Mouse (Mus musculus): Measurements from ENCODE around the gene Kng2. TPM values are rescaled to one million over a fixed set of nuclear protein-coding genes. Genes with fewer than 3 reads are reported as not detected.
"Not testable (repeated sequence)": the region's sequence is repeated elsewhere in the genome, so short reads cannot be mapped to it uniquely, and the experiment has no call there.

The Kng2 gene
- polyA plus RNA-seq, 1 experiment from 2014 or later, result not detected

- not testable (repeated sequence) for H3K27me3 ChIP-seq (ENCODE audit: control insufficient read depth, insufficient read depth, low read depth, low read length); H3K9me3 ChIP-seq (replicated peaks; ENCODE audit: control insufficient read depth, low read length, poor library complexity, severe bottlenecking); H3K4me1 ChIP-seq (ENCODE audit: control insufficient read depth, insufficient read depth, low read length)
Measured at GRCm38 (mm10) chr16:22941825-22942476, 87.3 kb downstream of the Kng2 start.

GRCm38 (mm10) chr16:22939120-22939695, 90.1 kb downstream of the Kng2 start:
- Histone ChIP-seq H3K27ac (ENCODE audit: low read length) (no peak overlapping the region), H3K4me2 (ENCODE audit: low read length) (no peak overlapping the region), H3K4me1 (ENCODE audit: control insufficient read depth, insufficient read depth, low read length) (no peaks in the 10 kb centered on the region), H3K9ac (ENCODE audit: low read depth, low read length) (no peak overlapping the region), H3K9me3 (replicated peaks; ENCODE audit: control insufficient read depth, low read length, poor library complexity, severe bottlenecking) (no peaks in the 10 kb centered on the region), H3K27me3 (ENCODE audit: control insufficient read depth, insufficient read depth, low read depth, low read length) (no peaks in the 10 kb centered on the region), H3K36me3 (ENCODE audit: control insufficient read depth, insufficient read depth, low read length) (no peaks in the 10 kb centered on the region), H3K4me3 (ENCODE audit: low read depth, low read length) (no peak overlapping the region)
- WGBS, result 85% methylated on average over 8 of the region's 8 CpGs
- no peak for ATAC-seq

More at GRCm38 (mm10) chr16:22941825-22942476, 87.3 kb downstream of the Kng2 start:
- ATAC-seq; H3K4me3 ChIP-seq (ENCODE audit: low read depth, low read length); H3K4me2 ChIP-seq (ENCODE audit: low read length); H3K27ac ChIP-seq (ENCODE audit: low read length); H3K9ac ChIP-seq (ENCODE audit: low read depth, low read length); H3K36me3 ChIP-seq (ENCODE audit: control insufficient read depth, insufficient read depth, low read length): not testable (repeated sequence)

GRCm38 (mm10) chr16:22938541-22938940, 90.7 kb downstream of the Kng2 start:
- H3K27ac ChIP-seq (ENCODE audit: low read length), result no peak overlapping the region
- no peaks in the 10 kb centered on the region for H3K4me1 ChIP-seq (ENCODE audit: control insufficient read depth, insufficient read depth, low read length)
- WGBS, result 83% methylated on average over 2 of the region's 2 CpGs
- no peak overlapping the region for H3K4me2 ChIP-seq (ENCODE audit: low read length)
- no peak overlapping the region for H3K4me3 ChIP-seq (ENCODE audit: low read depth, low read length)
- H3K36me3 ChIP-seq (ENCODE audit: control insufficient read depth, insufficient read depth, low read length), result no peaks in the 10 kb centered on the region
- no peak overlapping the region for H3K9ac ChIP-seq (ENCODE audit: low read depth, low read length)
- H3K27me3 ChIP-seq (ENCODE audit: control insufficient read depth, insufficient read depth, low read depth, low read length), result no peaks in the 10 kb centered on the region
- no peaks in the 10 kb centered on the region for H3K9me3 ChIP-seq (replicated peaks; ENCODE audit: control insufficient read depth, low read length, poor library complexity, severe bottlenecking)
- no peak for ATAC-seq

- ATAC-seq, result no peak
- Histone ChIP-seq H3K4me1 (ENCODE audit: control insufficient read depth, insufficient read depth, low read length) (no peaks in the 10 kb centered on the region), H3K4me3 (ENCODE audit: low read depth, low read length) (no peak overlapping the region), H3K9ac (ENCODE audit: low read depth, low read length) (no peak overlapping the region), H3K27ac (ENCODE audit: low read length) (no peak overlapping the region), H3K4me2 (ENCODE audit: low read length) (no peak overlapping the region), H3K36me3 (ENCODE audit: control insufficient read depth, insufficient read depth, low read length) (no peaks in the 10 kb centered on the region), H3K27me3 (ENCODE audit: control insufficient read depth, insufficient read depth, low read depth, low read length) (no peaks in the 10 kb centered on the region), H3K9me3 (replicated peaks; ENCODE audit: control insufficient read depth, low read length, poor library complexity, severe bottlenecking) (no peaks in the 10 kb centered on the region)
- WGBS, result 93% methylated on average over 12 of the region's 12 CpGs
Measured at GRCm38 (mm10) chr16:22937631-22938030, 91.7 kb downstream of the Kng2 start.

Other genes starting within 250 kb of the Kng2 start
- gene Crygs, start 217.9 kb downstream of the Kng2 start, polyA plus RNA-seq (2015; fragmentation: Nextera tagmentation; extraction: Ambion mirVana), result not detected in 2 replicates
- gene Tbccd1, start 171.8 kb downstream of the Kng2 start, polyA plus RNA-seq (2015; fragmentation: Nextera tagmentation; extraction: Ambion mirVana), result 20.5 and 24.0 TPM in 2 replicates
- gene Dnajb11, start 171.6 kb downstream of the Kng2 start, polyA plus RNA-seq (2015; fragmentation: Nextera tagmentation; extraction: Ambion mirVana), result 97.4 and 97.7 TPM in 2 replicates
- not detected in 2 replicates for gene Ahsg, start 138.2 kb downstream of the Kng2 start, polyA plus RNA-seq (2015; fragmentation: Nextera tagmentation; extraction: Ambion mirVana)
- not detected in 2 replicates for gene Fetub, start 111.1 kb downstream of the Kng2 start, polyA plus RNA-seq (2015; fragmentation: Nextera tagmentation; extraction: Ambion mirVana)
- 0.24 TPM in 2 replicates for gene Hrg, start 78.4 kb downstream of the Kng2 start, polyA plus RNA-seq (2015; fragmentation: Nextera tagmentation; extraction: Ambion mirVana)
- gene Kng1, start 28.4 kb upstream of the Kng2 start, polyA plus RNA-seq (2015; fragmentation: Nextera tagmentation; extraction: Ambion mirVana), result not detected in 2 replicates
- 364 and 366 TPM in 2 replicates for gene Eif4a2, start 78.0 kb upstream of the Kng2 start, polyA plus RNA-seq (2015; fragmentation: Nextera tagmentation; extraction: Ambion mirVana)
- gene Rfc4, start 98.3 kb upstream of the Kng2 start, polyA plus RNA-seq (2015; fragmentation: Nextera tagmentation; extraction: Ambion mirVana), result 36.0 and 37.1 TPM in 2 replicates
- gene Adipoq, start 117.1 kb upstream of the Kng2 start, polyA plus RNA-seq (2015; fragmentation: Nextera tagmentation; extraction: Ambion mirVana), result not detected in 2 replicates
- 19.3 and 28.5 TPM in 2 replicates for gene St6gal1, start 195.3 kb upstream of the Kng2 start, polyA plus RNA-seq (2015; fragmentation: Nextera tagmentation; extraction: Ambion mirVana)